Mouse (Mus musculus) hindbrain, embryonic 15.5 days (tissue): ENCODE results near the gene 4930522L14Rik. TPM values are rescaled to one million over a fixed set of nuclear protein-coding genes. Genes with fewer than 3 reads are reported as not detected.

Experiments
- polyA plus RNA-seq: library from polyadenylated mRNA; unstranded; fragments of >200 nt; fragmentation: Nextera tagmentation; extraction: Ambion mirVana; gene quantifications from 2 replicates; pipeline ENCODE4 v1.2.1, GENCODE M21; 2015

The 4930522L14Rik gene
- polyA plus RNA-seq, 1 experiment from 2014 or later = 3.7 TPM

Other genes with a start within 250 kb of the 4930522L14Rik start
- gene Crlf2, start 192.9 kb downstream of the 4930522L14Rik start, polyA plus RNA-seq = 18.4 and 22.6 TPM in 2 replicates
- gene 5430403G16Rik, start 60.8 kb downstream of the 4930522L14Rik start, polyA plus RNA-seq = 1.8 and 2.0 TPM in 2 replicates
- 0.33 and 0.39 TPM in 2 replicates for gene Gm15446, start 171.5 kb upstream of the 4930522L14Rik start, polyA plus RNA-seq
- 20.3 and 20.5 TPM in 2 replicates for gene Zfp932, start 244.6 kb upstream of the 4930522L14Rik start, polyA plus RNA-seq